Mouse (Mus musculus): ENCODE measurements at regions not wholly inside any gene's neighbourhood (a gene's known extent, or its start where the extent isn't known, plus 50 kb on each side); places are given as distances from the start of the nearest gene placed in this dataset.

GRCm38 (mm10) chr4:152725423-152725822 is 247.8 kb upstream of the Kcnab2 start:
- no peak for DNase-seq

DNA sequence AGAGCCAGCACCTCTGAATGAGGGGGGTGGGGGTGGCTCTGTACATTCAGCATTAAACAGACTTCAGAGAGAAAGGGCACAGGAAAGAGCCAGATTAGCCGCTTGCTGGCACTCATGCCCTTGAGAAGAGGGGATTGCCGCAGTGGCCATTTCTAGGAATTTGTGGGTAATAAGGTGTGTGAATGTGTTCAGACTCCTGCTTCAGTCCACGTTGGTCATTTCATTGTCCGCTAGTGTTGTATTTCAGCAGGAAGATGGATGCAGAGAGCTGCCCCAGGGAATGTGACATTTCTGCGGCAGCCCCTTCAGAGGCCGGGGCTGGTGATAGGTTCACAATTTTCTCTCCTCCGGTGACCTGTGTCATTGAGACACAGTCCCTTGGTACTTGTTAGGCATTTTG is 247.1 kb upstream of the Kcnab2 start:
- DNase-seq = no peak

DNA sequence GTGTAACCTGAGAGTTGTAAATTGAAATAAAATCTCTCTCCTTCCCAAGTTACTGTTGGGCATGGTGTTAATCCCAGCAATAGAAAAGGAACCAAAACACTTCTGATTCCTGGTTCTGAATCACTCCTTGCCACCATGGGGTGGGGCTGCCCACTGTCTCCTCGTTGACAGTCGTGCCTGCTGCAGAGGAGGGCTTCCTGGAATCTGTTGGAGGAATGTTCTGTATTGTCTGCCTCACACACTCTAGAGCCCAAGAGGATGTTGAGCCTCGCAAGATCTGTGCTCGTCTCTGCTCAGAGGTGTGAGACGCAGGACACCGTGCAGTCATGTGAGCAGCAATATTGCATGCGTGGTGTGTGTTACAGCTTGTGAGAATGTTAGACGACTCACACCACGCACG is 246.4 kb upstream of the Kcnab2 start:
- no peak for DNase-seq

GRCm38 (mm10) chr4:152720528-152720927 is 242.9 kb upstream of the Kcnab2 start:
- no peak for DNase-seq

- DNase-seq = no peak
Measured at GRCm38 (mm10) chr4:152719416-152720127, 241.9 kb upstream of the Kcnab2 start.

DNA sequence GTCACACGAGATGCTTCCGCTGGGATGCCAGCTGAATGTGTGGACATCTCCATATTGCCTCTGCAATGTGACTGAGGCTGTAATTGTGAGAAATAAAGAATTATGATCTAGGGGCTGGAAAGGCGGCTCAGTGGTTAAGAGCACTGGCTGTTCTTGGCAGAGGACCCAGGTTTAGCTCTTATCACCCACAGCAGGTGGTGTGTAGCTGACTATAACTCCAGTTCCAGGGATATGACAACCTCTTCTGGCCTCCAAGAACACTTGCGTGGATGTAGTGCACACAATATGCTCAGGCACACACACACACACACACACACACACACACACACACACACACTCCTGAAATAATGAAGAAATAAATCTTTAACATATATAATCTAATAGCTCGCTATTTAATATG is 232.7 kb upstream of the Kcnab2 start:
- DNase-seq = no peak

DNA sequence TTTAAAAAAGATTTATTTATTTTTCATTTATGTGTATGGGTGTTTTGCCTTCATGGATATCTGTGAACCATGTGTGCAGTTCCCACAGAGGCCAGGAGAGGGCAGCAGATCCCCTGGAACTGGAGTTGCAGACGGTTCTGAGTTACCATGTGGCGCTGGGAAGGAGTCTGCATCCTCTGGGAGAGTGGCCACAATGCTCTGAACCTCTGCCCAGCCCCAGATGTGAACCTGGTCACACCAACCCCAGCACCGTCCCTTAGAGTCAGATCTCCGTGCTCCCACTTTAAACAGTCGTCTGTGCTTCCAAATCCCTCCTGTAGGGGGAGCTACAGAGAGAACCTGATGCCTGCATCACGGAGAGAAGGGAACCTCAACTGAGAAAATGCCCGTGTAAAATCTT is 222.5 kb upstream of the Kcnab2 start:
- no peak for DNase-seq

- peak; percentile 10 for DNase-seq
Measured at GRCm38 (mm10) chr4:152697247-152697960, 219.7 kb upstream of the Kcnab2 start.

- no peak for DNase-seq
Measured at GRCm38 (mm10) chr4:152691735-152692134, 214.1 kb upstream of the Kcnab2 start.

- no peak for DNase-seq
Measured at GRCm38 (mm10) chr4:152691302-152691701, 213.6 kb upstream of the Kcnab2 start.

- no peak for DNase-seq
Measured at GRCm38 (mm10) chr4:152690766-152691165, 213.1 kb upstream of the Kcnab2 start.

- DNase-seq = no peak
Measured at GRCm38 (mm10) chr4:152689831-152690230, 212.2 kb upstream of the Kcnab2 start.

- DNase-seq = no peak
Measured at GRCm38 (mm10) chr4:152686509-152687081, 208.9 kb upstream of the Kcnab2 start.

DNA sequence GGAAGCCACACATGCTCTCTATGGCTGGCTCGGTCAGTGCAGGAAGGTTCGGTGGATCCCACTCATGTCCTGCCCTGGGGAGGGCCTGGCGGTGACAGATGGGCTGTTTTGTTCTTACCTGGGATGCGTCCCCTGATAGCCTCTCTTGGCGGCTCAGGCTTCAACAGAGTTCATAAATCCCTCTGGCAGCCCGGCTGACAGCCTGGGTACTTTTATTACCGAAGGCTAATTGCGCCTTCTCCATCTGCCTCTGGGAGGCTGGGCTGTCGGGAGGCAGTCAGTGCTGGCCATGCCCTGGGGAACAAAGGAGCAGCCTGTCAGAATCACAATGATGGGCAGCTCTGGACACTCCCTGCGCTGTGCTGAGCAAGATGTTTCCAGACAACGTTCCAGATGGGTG is 196.5 kb upstream of the Kcnab2 start:
- DNase-seq = no peak

- no peak for DNase-seq
Measured at GRCm38 (mm10) chr4:152663482-152663881, 185.8 kb upstream of the Kcnab2 start.

DNA sequence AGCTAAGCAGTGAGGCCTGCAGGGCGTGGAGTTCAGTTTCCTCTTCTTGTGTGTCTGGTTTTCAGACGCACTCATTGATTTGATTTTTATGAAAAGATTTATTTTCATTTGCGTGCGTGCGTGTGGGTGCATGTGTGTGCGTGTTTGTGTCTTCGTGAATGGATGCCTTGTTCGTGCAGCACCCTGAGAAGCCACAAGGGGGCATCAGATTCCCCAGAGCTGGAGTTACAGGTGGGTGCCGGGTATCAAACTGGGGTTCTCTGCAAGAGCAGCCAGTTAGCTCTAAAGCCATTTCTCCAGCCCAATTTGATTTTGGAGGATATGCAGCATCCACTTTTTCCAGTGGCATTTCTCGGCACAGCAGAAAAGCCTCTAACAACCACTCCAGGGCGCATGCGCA is 185.4 kb upstream of the Kcnab2 start:
- DNase-seq = no peak

DNA sequence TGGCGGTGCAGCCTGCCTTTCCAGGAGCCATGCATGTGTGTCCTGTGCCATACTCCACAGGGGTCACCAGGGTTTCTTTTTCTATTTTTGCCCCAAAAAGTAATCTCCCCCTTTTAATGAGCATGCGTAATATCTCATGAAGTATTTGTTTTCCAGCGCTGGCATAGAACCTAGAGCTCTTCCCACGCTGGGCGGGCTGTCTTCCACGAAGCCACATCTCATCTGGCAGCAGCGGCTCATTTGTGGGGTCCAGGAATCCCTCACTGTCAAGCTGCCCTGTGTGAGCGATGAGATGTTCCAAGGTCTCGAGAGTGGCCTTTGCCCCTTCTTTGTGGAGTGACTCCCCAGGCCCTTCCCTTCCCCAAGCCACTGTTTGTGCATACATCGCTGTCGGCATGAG is 184.8 kb upstream of the Kcnab2 start:
- no peak for DNase-seq

DNA sequence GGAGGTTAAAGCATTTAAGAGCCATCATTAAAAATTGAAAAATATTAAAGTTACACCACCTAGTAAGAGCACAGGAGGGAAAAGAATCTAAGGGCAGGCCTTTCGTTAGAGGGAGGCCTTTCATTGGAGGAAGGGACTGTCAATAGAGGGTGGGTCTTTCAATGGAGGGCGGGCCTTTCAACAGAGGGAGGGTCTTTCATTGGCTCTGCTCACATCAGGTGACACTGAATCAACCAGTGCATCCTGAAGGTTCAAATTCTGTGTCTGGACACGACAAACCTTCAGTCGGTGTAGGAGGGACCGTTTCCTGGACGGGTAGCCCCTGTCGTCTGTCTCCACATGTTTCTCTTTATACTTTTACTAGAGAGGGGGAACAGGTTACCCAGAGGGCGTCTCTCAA is 172.5 kb upstream of the Kcnab2 start:
- no peak for DNase-seq

- DNase-seq = no peak
Measured at GRCm38 (mm10) chr4:152647620-152648019, 169.9 kb upstream of the Kcnab2 start.

- no peak for DNase-seq
Measured at GRCm38 (mm10) chr4:152647084-152647483, 169.4 kb upstream of the Kcnab2 start.

GRCm38 (mm10) chr4:152637088-152637487 is 159.4 kb upstream of the Kcnab2 start:
- no peak for DNase-seq

DNA sequence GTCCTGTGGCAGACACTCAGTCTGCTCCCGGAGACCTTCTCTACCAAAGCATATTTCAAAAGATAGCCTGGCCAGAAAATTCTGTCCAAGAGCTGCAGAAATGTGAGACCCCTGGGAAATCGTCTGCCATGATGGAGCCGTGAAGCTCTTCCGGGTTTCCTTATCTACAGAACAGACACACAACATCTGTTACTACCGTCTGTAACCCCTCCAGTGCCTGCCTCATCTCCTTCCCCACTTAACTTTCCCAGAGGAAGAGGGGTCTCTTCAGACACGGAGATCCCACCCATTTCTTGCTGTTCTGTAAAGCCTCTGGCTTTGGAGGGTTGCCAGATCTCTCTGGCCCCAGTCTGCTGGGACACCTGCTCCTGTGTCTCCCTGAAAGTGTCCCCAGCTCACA is 156.2 kb upstream of the Kcnab2 start:
- no peak for DNase-seq

- DNase-seq = no peak
Measured at GRCm38 (mm10) chr4:152628111-152628510, 150.4 kb upstream of the Kcnab2 start.
